Mouse (Mus musculus) CD4-positive helper T cell, adult 2 months (primary cell): Measurements from ENCODE around the gene Gm4881.
A peak's percentile ranks its signal among the peaks of the same experiment; 100 is the strongest.

Experiments
- DNase-seq: peaks from one replicate; pipeline ENCODE4 v3.0.0-alpha.2; 2012; ENCODE audit warnings: low read depth, missing footprints, low spot score

The Gm4881 gene

GRCm38 (mm10) chr7:24954450-24954849 lies 10.2 kb upstream of the Gm4881 start:
- peak; percentile 41 for DNase-seq

GRCm38 (mm10) chr7:24953966-24954365 lies 9.7 kb upstream of the Gm4881 start:
- no peak for DNase-seq

- peak; percentile 74 for DNase-seq
These were observed 5.8 kb upstream of the Gm4881 start for GRCm38 (mm10) chr7:24949958-24950623.

GRCm38 (mm10) chr7:24948774-24949173 lies 4.5 kb upstream of the Gm4881 start:
- DNase-seq, result no peak

- DNase-seq, result no peak
These were observed 3.2 kb upstream of the Gm4881 start for GRCm38 (mm10) chr7:24947316-24948048.

- DNase-seq, result no peak
These were observed 653 bp downstream of the Gm4881 start for GRCm38 (mm10) chr7:24943641-24944040.

- no peak for DNase-seq
These were observed 12.6 kb downstream of the Gm4881 start for GRCm38 (mm10) chr7:24931651-24932050.

- DNase-seq, result no peak
These were observed 13.8 kb downstream of the Gm4881 start for GRCm38 (mm10) chr7:24930475-24930874.

GRCm38 (mm10) chr7:24919728-24920127 lies 24.6 kb downstream of the Gm4881 start:
- DNase-seq, result no peak

- no peak for DNase-seq
These were observed 25.5 kb downstream of the Gm4881 start for GRCm38 (mm10) chr7:24918763-24919323.

- DNase-seq, result no peak
These were observed 31.8 kb downstream of the Gm4881 start for GRCm38 (mm10) chr7:24912480-24912879.

GRCm38 (mm10) chr7:24907211-24907748 lies 37.0 kb downstream of the Gm4881 start:
- DNase-seq, result peak; percentile 89

- no peak for DNase-seq
These were observed 37.7 kb downstream of the Gm4881 start for GRCm38 (mm10) chr7:24906551-24906950.

GRCm38 (mm10) chr7:24904936-24905335 lies 39.4 kb downstream of the Gm4881 start:
- peak; percentile 79 for DNase-seq

- DNase-seq, result peak; percentile 97
These were observed 40.2 kb downstream of the Gm4881 start for GRCm38 (mm10) chr7:24904070-24904483.

GRCm38 (mm10) chr7:24903444-24903825 lies 40.9 kb downstream of the Gm4881 start:
- DNase-seq, result no peak

- DNase-seq, result peak; percentile 89
These were observed 41.5 kb downstream of the Gm4881 start, which contains the start of gene Arhgef1 for GRCm38 (mm10) chr7:24902630-24903443. Arhgef1 (plus strand) TSS chr7:24902912.

- no peak for DNase-seq
These were observed 42.0 kb downstream of the Gm4881 start for GRCm38 (mm10) chr7:24902264-24902629.

GRCm38 (mm10) chr7:24901842-24902241 lies 42.5 kb downstream of the Gm4881 start:
- peak; percentile 81 for DNase-seq

- DNase-seq, result no peak
These were observed 43.2 kb downstream of the Gm4881 start for GRCm38 (mm10) chr7:24901114-24901513.

- DNase-seq, result no peak
These were observed 46.3 kb downstream of the Gm4881 start for GRCm38 (mm10) chr7:24897959-24898358.

- DNase-seq, result no peak
These were observed 47.1 kb downstream of the Gm4881 start, which contains the start of gene Cd79a for GRCm38 (mm10) chr7:24897224-24897623. Cd79a (plus strand) TSS chr7:24897381.
